Mouse (Mus musculus): ENCODE measurements around the gene Rcsd1.

Rcsd1 gene

GRCm38 (mm10) chr1:165662426-165663192, 46.9 kb downstream of the Rcsd1 start:
- no peak for DNase-seq (ENCODE audit: low read depth, low spot score)

GRCm38 (mm10) chr1:165661725-165662124, 47.8 kb downstream of the Rcsd1 start:
- DNase-seq (ENCODE audit: low read depth, low spot score) = no peak

- no peak for DNase-seq (ENCODE audit: low read depth, low spot score)
Observed at GRCm38 (mm10) chr1:165661191-165661590, 48.4 kb downstream of the Rcsd1 start.

DNA sequence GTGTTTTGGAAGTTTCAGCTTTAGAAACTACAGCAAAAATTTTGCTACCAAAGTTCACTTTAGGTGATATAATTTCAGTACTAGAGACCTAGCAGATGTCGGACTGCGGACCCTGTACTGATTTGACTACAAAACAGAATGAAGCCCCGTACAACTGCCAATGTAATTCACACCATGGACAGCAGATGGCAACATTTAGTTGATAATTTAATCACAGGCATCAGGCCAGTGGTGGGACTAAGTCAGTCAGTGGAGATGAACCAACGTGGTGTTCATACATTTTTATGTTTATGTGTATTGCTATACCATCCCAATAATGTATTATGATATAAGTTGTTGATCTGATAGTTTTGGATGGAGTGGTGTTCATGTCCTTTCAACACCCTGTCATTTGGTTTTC, 48.8 kb downstream of the Rcsd1 start:
- DNase-seq (ENCODE audit: low read depth, low spot score) = peak; percentile 71

DNA sequence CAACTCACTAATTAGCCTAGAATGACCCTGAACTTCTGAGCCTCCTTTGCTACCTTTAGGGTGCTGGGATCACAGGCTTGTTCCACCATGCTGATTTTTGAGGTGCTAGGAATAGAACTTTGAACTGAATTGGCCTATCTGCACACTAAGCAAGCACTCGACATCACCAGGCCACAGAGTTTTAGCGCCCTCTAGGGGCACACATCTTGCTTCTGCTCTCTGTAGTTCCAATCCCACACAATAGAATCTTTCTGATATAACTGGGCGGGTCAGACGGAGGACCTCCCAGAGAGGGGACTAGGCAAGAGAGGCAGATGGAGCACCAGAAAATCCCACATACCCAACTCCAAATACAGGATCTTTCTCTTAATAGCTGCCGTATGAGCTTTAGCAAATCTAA, 51.0 kb downstream of the Rcsd1 start:
- DNase-seq (ENCODE audit: low read depth, low spot score) = peak; percentile 93

DNA sequence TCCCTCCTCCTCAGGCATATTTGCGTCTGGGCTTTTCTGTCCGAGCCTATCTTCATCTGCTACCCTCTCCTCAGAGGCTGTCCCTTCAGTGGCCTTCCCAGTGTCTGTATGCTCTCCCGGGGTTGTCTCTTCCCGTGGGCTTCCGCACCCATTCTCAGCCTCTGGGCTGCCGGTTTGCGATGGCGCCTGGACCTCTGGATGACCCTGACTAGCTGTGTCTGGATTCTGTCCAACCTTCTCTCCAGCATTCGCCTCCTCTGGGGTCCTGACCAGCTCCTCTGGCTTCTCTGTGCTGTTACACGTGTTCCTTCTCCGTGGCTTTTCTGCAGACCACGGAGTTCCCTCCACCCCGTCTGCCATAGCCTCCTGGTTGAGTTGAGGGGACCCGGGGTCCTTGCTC, 54.1 kb downstream of the Rcsd1 start:
- DNase-seq (ENCODE audit: low read depth, low spot score) = no peak

DNA sequence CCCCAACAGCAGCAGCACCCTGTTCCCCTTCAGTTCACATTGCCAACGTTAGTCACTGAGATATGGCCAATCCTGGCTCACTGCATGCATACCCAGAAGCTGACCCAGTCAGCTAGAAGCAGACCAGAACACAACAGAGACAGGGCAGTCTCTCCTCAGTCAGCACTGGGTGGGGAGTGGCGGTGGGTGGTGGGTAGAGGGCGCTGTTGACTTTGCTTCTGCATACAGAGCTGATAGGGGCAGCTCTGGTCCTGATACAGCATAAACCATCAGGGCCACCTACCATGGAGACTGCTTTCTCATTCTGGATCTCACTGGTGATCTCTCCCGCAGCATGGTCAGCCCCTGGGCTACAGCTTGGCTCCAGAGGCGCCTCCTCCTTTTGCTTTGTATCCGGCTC, 54.5 kb downstream of the Rcsd1 start:
- peak; percentile 65 for DNase-seq (ENCODE audit: low read depth, low spot score)

DNA sequence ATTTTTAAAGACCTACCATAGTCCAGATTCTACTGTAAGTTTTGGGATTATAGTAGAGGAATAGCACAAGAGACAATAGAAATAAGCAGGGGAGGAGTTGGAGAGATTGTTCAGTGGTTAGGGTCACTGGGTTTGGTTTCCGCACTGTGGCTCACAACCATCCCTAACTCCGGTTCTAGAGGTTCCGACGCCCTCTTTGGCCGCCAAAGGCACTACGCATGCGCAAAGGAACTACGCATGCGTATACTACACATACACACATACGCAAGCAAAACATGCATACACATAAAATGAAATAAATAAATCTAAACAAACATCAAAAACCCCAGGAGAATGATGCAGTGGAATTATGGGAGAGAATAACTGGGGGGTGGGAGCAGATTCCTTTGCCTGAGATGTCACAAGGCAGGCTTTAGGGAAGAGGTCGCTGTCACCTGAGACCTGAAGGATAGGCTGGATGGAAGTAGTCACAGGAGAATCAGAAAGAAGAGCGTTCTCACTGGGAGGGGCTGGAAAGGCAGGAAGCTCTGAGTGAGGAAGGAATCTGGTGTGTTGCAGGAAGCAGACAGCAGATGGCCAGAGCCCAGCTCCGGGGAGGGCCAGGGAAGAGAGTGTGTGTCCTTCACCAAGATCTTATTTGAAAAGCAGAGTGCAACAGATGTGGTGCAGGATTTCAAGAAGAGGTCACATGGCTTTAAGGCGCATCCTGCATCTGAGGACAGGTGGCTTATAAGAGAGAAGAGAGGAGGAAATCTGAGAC, 56.3 kb downstream of the Rcsd1 start:
- peak; percentile 62 for DNase-seq (ENCODE audit: low read depth, low spot score)

- DNase-seq (ENCODE audit: low read depth, low spot score) = peak; percentile 31
Observed at GRCm38 (mm10) chr1:165652507-165652906, 57.0 kb downstream of the Rcsd1 start.

GRCm38 (mm10) chr1:165651158-165651557, 58.4 kb downstream of the Rcsd1 start:
- DNase-seq (ENCODE audit: low read depth, low spot score) = no peak

DNA sequence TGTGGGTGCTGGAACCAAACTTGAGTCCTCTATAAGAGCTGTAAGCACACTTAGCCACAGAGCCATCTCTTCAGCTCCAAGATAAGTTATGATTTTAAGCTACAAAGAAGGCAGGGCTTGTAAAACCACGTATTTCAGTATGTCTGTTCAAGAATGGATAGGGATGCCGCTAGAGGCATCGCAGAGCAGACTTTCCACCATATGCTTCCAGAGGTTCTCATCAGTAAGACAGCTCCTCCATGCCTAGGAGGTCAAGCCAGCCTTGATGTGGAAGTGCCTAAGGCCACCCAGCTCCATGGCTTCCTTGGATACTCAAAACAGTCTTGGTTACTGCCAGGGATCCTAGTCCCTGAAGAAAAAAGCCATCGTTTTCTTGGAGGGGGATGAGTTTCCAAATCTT, 64.5 kb downstream of the Rcsd1 start:
- DNase-seq (ENCODE audit: low read depth, low spot score) = peak; percentile 55

GRCm38 (mm10) chr1:165643735-165644134, 65.8 kb downstream of the Rcsd1 start:
- no peak for DNase-seq (ENCODE audit: low read depth, low spot score)

GRCm38 (mm10) chr1:165642780-165643311, 66.7 kb downstream of the Rcsd1 start:
- DNase-seq (ENCODE audit: low read depth, low spot score) = no peak

DNA sequence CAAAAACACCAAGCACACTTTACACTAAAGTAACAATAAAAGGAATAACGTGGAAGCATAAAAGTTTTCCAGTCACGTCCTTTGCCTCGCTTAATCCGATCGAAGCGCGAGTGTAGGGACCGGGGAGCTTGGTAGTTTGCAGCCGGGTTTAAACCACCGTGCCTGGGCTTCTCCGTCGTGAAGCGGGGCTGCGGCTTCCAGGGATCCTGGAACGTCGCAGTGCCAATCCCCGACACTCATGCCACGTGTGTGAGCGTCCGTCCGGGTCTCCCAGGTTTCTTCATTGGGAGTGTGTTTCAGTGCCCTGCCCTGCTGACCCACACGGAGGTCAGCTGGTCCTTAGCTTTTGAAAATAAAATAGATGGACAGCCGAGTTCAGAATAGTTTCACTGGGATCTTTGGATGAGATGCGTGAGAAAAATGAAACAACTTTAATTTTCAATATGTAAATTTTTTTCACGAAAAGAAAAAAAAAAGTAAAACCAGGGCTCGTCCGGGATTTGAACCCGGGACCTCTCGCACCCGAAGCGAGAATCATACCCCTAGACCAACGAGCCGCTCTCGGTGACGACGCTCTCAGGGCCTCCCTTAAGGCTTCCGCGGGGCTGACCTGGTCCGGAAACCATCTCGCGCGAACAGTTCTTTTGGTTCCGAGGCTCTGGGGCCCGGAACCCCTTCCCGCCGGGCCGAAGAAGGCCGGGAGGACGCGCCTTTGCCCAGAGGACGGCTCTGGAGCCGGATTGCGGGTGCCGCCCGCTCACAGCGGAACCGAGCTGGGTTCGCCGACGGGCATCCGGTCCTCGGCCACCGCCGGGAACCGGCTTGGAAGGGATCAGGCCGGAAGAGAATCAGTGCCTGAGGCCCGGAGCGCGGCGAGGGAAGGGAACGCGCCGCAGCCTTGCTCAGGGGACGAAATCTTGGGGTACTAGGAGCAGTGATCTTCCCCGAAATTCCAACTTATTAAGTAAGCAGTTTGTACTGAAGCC, 67.5 kb downstream of the Rcsd1 start:
- peak; percentile 86 for DNase-seq (ENCODE audit: low read depth, low spot score)

DNA sequence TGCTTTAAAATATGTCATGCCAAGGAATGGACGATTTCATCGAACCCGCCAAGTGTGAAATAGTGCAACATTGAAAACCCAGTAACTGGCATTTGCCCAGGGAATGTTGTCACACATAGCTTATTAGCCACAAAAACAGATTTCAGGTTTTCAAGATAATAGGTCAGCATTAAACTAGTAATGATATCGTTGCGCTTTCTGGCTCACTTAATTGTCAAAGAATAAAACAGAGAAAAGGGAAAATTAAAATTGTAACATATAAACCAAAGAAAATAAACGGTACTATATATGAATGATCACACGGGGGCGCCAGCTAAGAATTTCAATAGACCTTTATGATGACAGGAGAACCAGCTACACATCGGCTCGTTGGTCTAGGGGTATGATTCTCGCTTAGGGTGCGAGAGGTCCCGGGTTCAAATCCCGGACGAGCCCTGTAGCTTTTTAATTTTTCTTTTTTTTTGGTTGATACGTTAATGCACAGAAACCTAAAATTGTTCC, 68.2 kb downstream of the Rcsd1 start:
- peak; percentile 81 for DNase-seq (ENCODE audit: low read depth, low spot score)

- no peak for DNase-seq (ENCODE audit: low read depth, low spot score)
Observed at GRCm38 (mm10) chr1:165636289-165636688, 73.3 kb downstream of the Rcsd1 start.

- DNase-seq (ENCODE audit: low read depth, low spot score) = no peak
Observed at GRCm38 (mm10) chr1:165635055-165635897, 74.3 kb downstream of the Rcsd1 start.

DNA sequence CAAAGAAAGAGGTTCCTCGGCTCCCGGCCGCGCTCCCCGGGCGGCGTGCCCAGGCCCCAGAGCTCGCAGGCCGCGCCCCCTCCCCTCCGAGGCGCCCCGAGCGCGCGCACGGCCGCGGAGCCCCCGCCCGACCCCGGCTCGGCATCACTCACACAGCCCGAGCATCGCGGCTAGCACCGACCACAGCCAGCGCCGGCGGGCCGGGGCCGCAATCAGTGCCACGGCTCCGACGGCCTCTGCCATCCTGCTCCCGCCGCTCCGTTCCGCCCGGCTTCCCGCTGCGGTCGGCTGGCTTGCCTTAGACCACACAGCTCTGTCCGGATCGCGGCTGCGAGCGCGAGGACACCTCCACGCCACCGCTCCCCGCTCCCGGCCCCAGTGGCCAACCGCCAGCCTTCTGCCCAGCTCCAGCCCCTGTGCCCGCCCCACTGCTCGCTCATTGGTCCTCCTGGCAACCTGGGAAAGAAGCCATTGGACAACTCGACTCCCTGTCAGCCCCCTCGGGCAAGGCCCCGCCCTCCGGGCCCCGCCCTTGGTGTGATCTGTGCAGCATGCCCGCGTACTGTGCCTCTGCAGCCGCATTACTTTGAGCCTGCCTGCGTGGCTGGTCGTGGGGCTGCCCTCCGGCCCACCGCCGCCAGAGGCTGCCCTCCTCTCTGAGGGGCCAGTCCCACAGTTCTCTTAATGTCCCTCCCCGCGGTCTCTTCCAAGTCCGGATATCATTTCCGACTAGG, 75.2 kb downstream of the Rcsd1 start, which contains the start of gene Mpzl1:
Gene Mpzl1, minus strand, starts transcription at position 388 of the 734 bp plus-strand sequence.
- DNase-seq (ENCODE audit: low read depth, low spot score) = peak; percentile 99

- no peak for DNase-seq (ENCODE audit: low read depth, low spot score)
Observed at GRCm38 (mm10) chr1:165633345-165633744, 76.2 kb downstream of the Rcsd1 start.

DNA sequence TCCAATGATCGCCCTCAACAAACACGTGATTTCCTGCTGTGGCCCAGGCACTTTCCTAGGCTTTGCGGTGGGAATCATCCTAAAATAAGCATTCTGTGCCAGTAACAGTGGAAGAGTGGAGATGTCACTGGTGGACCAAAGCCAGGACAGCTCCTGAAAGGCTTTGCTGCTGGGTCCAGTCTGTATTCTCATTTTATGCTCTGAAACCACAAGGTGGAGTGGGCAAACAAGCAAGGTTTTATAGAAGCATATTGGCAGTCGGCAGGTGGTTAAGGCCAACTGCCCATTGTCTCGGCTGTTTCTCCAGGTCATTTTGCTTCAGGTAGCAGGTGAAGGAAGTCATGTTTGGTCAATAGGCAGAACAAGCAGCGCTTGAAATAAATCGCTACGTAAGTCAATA, 78.4 kb downstream of the Rcsd1 start:
- no peak for DNase-seq (ENCODE audit: low read depth, low spot score)

Data from ES-CJ7 (cell line).